Mouse (Mus musculus) megakaryocyte, embryonic 14.5 days (primary cell): Measurements from ENCODE around the gene Lancl2.

Source experiments
- FLI1 ChIP-seq: IDR thresholded peaks from 2 replicates; pipeline ENCODE4 v1.6.1; 2012; ENCODE audit warnings: low read length, inconsistent platforms, mixed read lengths
- GATA1 ChIP-seq: IDR thresholded peaks from 3 replicates; pipeline ENCODE4 v1.6.1; 2012; ENCODE audit warnings: mixed read lengths, low read length, inconsistent platforms, borderline replicate concordance

DNA sequence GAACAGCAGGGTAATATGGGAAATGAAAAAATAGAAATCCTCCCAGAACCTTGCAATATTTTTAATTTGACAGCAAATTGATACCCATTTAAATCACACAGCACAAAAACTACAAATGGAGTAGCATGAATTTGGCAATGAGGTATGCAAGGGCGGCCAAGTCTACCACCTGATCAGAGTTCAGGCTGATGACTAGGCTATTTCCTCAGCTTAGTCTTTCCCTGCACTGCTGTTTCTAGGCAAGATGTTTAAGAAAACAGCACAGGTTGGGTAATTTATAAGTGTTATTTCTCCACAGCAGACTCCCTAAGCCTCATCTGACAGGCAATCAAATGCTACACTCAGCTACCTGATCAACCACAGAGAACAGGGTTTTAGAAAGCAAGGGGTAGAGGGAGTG, 81.9 kb downstream of the Lancl2 start:
- no peak for TF ChIP-seq GATA1
- no peak for TF ChIP-seq FLI1
